Mouse (Mus musculus) heart, embryonic 13.5 days (tissue): Measurements from ENCODE around the gene Prdm16. TPM values are rescaled to one million over a fixed set of nuclear protein-coding genes. Genes with fewer than 3 reads are reported as not detected.

ENCODE experiments used
- ATAC-seq: fragments of 200-750 bp; cut with Nextera tagmentation; 2 replicates; pipeline ENCODE4 v1.8.0; 2017; ENCODE audit warnings: moderate TSS enrichment; ENCODE audit not compliant: insufficient number of reproducible peaks, low FRiP score, low TSS enrichment; ENCODE audit errors: extremely low read depth
- H3K27ac ChIP-seq: fragments of 300-500 bp; sonication (generic); replicated peaks from 2 replicates; pipeline ENCODE4 v1.5.1; 2015; ENCODE audit warnings: moderate library complexity, mild to moderate bottlenecking, inconsistent platforms
- H3K27me3 ChIP-seq: fragments of 300-500 bp; sonication (generic); replicated peaks from 2 replicates; pipeline ENCODE4 v1.6.1; 2015; ENCODE audit warnings: mild to moderate bottlenecking, inconsistent platforms
- H3K36me3 ChIP-seq: fragments of 300-500 bp; sonication (generic); 2 replicates; pipeline ENCODE4 v1.6.1; 2015; ENCODE audit warnings: mild to moderate bottlenecking, inconsistent platforms
- H3K4me1 ChIP-seq: fragments of 300-500 bp; sonication (generic); 2 replicates; pipeline ENCODE4 v1.6.1; 2015; ENCODE audit warnings: inconsistent platforms
- H3K4me2 ChIP-seq: fragments of 300-500 bp; sonication (generic); 2 replicates; pipeline ENCODE4 v1.6.1; 2015; ENCODE audit warnings: inconsistent platforms, mild to moderate bottlenecking, moderate library complexity
- H3K4me3 ChIP-seq: fragments of 300-500 bp; sonication (generic); 2 replicates; pipeline ENCODE4 v1.5.1; 2015; ENCODE audit warnings: moderate library complexity, mild to moderate bottlenecking, inconsistent platforms
- H3K9ac ChIP-seq: fragments of 300-500 bp; sonication (generic); 2 replicates; pipeline ENCODE4 v1.6.1; 2015; ENCODE audit warnings: inconsistent platforms, mild to moderate bottlenecking, moderate library complexity
- H3K9me3 ChIP-seq: fragments of 300-500 bp; sonication (generic); 2 replicates; pipeline ENCODE4 v1.6.1; 2016; ENCODE audit warnings: inconsistent platforms
- WGBS: fragments of 180-500 bp; shearing (Covaris S2); methylation state at CpG from one replicate; pipeline ENCODE4 v1.1.7; 2015; ENCODE audit warnings: mixed read lengths; 5-methylcytosine and 5-hydroxymethylcytosine counted together
- polyA plus RNA-seq: library from polyadenylated mRNA; unstranded; fragments of >200 nt; fragmentation: Nextera tagmentation; extraction: Ambion mirVana; gene quantifications from 2 replicates; pipeline ENCODE4 v1.2.1, GENCODE M21; 2015

Gene Prdm16
- polyA plus RNA-seq, 1 experiment from 2014 or later, result 15.3 TPM

DNA sequence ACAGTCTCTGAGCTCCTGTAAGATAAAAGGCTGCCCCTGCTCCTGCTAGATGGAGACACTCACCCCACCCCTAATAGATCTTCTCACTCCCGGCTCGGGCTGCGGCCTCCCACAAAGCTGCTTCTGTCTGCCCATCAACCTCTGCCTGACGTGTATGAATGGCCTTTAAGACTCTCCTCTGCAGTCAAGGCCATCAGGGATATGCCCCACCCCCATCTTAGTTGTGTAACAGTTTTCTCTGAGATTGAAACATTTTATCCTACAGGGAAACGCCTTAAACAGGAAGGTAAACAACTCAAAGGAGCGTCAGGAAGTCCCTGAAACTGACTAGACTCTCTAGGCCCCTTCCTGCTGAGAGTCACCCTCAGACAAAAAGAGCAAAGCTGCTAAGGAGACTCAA lies 24.6 kb upstream of the Prdm16 start:
- no peaks in the 10 kb centered on the region for H3K9me3 ChIP-seq
- no peaks in the 10 kb centered on the region for H3K36me3 ChIP-seq
- no peak overlapping the region for H3K4me3 ChIP-seq
- WGBS, result 48% methylated on average over 6 of the region's 6 CpGs
- H3K4me1 ChIP-seq, result no peaks in the 10 kb centered on the region
- H3K4me2 ChIP-seq, result no peak overlapping the region
- no peak overlapping the region for H3K9ac ChIP-seq
- peaks cover 70% of the 10 kb centered on the region for H3K27me3 ChIP-seq
- H3K27ac ChIP-seq, result no peak overlapping the region
- no peak for ATAC-seq

GRCm38 (mm10) chr4:154660025-154660424 lies 23.4 kb upstream of the Prdm16 start:
- Histone ChIP-seq H3K27ac (no peak overlapping the region), H3K4me2 (no peak overlapping the region), H3K4me1 (no peaks in the 10 kb centered on the region), H3K9me3 (no peaks in the 10 kb centered on the region), H3K9ac (no peak overlapping the region), H3K27me3 (peaks cover 57% of the 10 kb centered on the region), H3K4me3 (no peak overlapping the region), H3K36me3 (no peaks in the 10 kb centered on the region)
- ATAC-seq, result no peak

DNA sequence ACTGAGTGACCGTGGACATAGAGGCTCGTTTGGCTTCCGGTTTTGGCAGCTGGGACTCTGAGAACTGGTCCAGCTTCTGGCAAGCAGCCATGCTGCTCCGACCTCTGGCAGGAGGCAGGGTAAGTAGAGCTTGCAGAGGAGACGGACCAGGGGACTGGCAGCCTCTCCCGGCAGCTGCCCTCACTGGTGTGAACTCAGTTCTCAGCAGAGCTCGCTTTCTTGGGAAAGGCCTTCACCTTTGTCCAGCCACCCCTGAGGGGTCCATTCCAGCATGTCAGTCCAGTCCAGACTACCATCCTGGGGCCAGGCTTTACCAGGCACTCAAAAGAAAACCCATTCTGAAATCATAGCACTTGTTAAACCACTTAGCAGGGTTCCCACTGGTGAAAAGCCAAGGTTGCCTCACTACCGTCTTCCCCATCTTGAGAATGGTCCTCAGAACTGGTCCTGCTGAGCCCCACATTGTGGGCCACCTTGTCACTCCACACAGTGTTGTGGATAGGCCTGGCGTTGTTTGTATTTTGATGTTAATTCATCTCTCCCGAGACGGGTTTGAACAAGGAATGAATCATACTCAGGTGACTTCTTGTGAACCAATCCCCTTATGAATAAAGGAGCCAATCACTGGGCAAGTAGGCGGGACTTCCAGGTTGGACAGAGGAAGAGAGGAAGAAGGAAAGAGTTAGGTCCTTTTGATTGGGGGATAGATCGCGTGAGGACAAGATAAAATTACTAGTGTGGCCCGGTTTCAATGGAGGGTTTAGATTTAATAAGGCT lies 18.6 kb upstream of the Prdm16 start:
- Histone ChIP-seq H3K36me3 (no peaks in the 10 kb centered on the region), H3K4me3 (no peak overlapping the region), H3K9ac (no peak overlapping the region), H3K27me3 (peaks cover 34% of the 10 kb centered on the region), H3K4me1 (peaks cover 6% of the 10 kb centered on the region), H3K4me2 (no peak overlapping the region), H3K27ac (no peak overlapping the region), H3K9me3 (no peaks in the 10 kb centered on the region)
- 67% methylated on average over 15 of the region's 15 CpGs for WGBS
- ATAC-seq, result no peak

DNA sequence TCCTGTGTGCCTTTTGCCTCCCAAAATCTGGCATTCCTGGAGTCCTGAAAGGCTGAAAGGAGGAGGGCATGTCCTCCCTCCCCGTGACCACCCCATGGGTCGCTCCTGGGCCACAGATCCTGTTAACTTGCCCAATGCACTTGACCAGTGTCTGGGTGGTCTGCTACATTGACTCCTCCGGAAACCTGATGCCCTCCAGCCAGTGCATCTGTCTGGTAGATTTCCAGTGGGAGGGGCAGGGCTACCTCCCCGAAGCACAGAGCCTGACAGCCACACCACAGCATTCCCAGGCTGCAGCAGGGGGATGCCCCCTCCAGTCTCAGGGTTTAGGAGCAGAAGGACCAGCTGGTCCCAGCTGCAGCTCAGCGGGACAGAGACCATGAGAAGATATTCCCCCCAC lies 15.8 kb upstream of the Prdm16 start:
- Histone ChIP-seq H3K4me1 (peaks cover 6% of the 10 kb centered on the region), H3K36me3 (no peaks in the 10 kb centered on the region), H3K27me3 (peaks cover 41% of the 10 kb centered on the region), H3K4me3 (no peak overlapping the region), H3K9me3 (0 out of 2 replicates have a peak, but pooled peaks cover 2% of the 10 kb centered on the region), H3K27ac (no peak overlapping the region), H3K4me2 (no peak overlapping the region), H3K9ac (no peak overlapping the region)
- WGBS, result 18% methylated on average over 5 of the region's 5 CpGs
- no peak for ATAC-seq

DNA sequence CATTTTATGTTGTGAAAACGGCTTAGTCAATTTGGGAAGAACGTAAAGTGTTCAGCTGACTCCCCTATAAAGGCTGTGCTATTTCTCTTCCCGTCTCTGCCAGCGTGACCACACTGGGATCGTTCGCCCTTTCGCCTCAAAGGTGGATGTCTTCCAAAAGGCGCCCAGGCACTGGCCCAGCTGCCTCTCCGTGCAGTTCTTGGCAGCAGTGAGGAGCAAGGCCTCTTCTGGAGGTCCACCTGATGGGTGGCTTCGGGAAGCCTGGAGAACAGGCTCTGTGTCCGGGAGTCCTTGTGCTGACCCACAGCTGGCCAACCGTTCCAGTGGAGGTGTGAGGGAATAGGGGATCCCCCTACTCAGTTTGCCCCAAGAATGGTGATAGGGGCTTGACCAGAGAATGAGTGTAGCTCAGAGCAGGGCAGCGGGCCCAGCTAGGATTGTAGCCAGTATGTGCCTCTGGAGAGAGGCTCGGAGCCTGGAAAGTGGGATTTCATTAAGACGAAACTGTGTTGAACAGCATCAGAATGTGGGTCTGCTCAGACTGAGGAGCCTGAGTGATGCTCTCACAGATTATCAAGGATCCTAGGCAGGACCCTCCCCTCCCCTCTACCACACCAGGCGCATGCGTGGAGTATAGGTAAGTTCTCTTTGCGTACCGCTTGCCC lies 12.5 kb upstream of the Prdm16 start:
- H3K4me1 ChIP-seq, result peaks cover 6% of the 10 kb centered on the region
- peaks cover 66% of the 10 kb centered on the region for H3K27me3 ChIP-seq
- peaks cover 14% of the 10 kb centered on the region for H3K9me3 ChIP-seq
- no peak overlapping the region for H3K9ac ChIP-seq
- H3K4me2 ChIP-seq, result no peak overlapping the region
- no peak for ATAC-seq
- no peaks in the 10 kb centered on the region for H3K36me3 ChIP-seq
- no peak overlapping the region for H3K27ac ChIP-seq
- H3K4me3 ChIP-seq, result no peak overlapping the region
- WGBS, result 75% methylated on average over 19 of the region's 19 CpGs

- 12% methylated on average over 6 of the region's 6 CpGs for WGBS
- peaks cover 98% of the 10 kb centered on the region for H3K27me3 ChIP-seq
- peaks cover 11% of the 10 kb centered on the region for H3K9me3 ChIP-seq
- no peak for ATAC-seq
- H3K9ac ChIP-seq, result no peak overlapping the region
- H3K4me1 ChIP-seq, result peaks cover 48% of the 10 kb centered on the region
- no peak overlapping the region for H3K4me3 ChIP-seq
- H3K36me3 ChIP-seq, result no peaks in the 10 kb centered on the region
- H3K4me2 ChIP-seq, result no peak overlapping the region
- no peak overlapping the region for H3K27ac ChIP-seq
These were observed 5.8 kb upstream of the Prdm16 start for GRCm38 (mm10) chr4:154642496-154642895.

DNA sequence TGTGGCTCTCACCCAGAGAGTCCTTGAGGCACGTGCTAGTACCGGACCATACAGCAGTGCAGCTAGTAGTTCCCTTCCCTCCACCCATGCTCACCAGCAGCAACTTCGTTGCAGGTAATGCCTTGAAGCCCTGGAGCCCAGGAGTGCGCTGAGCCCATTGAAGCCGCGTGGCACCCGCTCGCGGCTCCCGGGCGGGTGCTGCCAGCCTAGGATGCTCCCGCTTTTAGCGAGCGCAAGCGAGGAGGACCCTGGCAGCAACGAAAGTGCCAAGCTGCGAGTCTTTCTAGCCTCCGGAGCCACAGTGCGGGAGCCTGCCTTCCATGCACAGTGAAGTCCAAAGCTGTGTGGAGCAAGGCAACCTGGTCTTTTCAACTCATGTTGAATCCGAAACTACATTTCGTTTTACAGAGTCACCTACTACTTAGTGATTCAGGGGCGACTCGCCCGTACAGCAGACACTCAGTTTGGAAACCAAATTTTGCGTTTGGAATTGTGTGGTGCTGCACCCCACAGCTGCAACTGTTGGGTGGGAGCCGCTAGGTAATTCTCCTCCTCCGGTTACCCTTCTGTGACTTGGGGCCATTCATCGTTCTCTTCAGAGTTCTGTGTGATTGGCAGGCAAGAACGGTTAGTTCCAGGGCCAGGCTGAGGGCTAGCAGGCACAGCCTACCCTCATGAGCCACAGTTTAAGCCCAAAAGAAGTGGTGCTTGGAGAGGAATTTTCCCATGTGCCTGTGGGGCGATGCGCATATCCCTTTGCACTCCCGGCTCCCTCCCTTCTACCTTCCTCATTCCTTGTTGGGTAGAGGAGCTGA lies 4.8 kb upstream of the Prdm16 start:
- WGBS, result 8% methylated on average over 32 of the region's 32 CpGs
- no peaks in the 10 kb centered on the region for H3K36me3 ChIP-seq
- H3K4me1 ChIP-seq, result peaks cover 49% of the 10 kb centered on the region
- peaks cover 1% of the 10 kb centered on the region; the same call in 1 of the 2 replicates for H3K9me3 ChIP-seq
- peaks cover 96% of the 10 kb centered on the region for H3K27me3 ChIP-seq
- no peak overlapping the region for H3K27ac ChIP-seq
- peak overlapping the region; percentile 58 for H3K4me2 ChIP-seq
- H3K4me3 ChIP-seq, result peak overlapping the region; percentile 30
- peak overlapping the region; percentile 65 for H3K9ac ChIP-seq
- ATAC-seq, result no peak

GRCm38 (mm10) chr4:154640443-154641295 lies 4.0 kb upstream of the Prdm16 start:
- H3K27me3 ChIP-seq, result peaks cover 90% of the 10 kb centered on the region
- WGBS, result 18% methylated on average over 20 of the region's 20 CpGs
- no peak for ATAC-seq
- peak overlapping the region; percentile 30 for H3K4me3 ChIP-seq
- peak overlapping the region; percentile 65; the same call in 1 of the 2 replicates for H3K9ac ChIP-seq
- no peaks in the 10 kb centered on the region for H3K36me3 ChIP-seq
- no peak overlapping the region for H3K27ac ChIP-seq
- H3K4me1 ChIP-seq, result peaks cover 49% of the 10 kb centered on the region
- H3K4me2 ChIP-seq, result peak overlapping the region; percentile 88
- no peaks in the 10 kb centered on the region for H3K9me3 ChIP-seq

- H3K36me3 ChIP-seq, result no peaks in the 10 kb centered on the region
- peak overlapping the region; percentile 99 for H3K9ac ChIP-seq
- H3K4me2 ChIP-seq, result peak overlapping the region; percentile 88
- H3K9me3 ChIP-seq, result no peaks in the 10 kb centered on the region
- peaks cover 86% of the 10 kb centered on the region for H3K27me3 ChIP-seq
- no peak overlapping the region for H3K27ac ChIP-seq
- no peak for ATAC-seq
- peaks cover 54% of the 10 kb centered on the region for H3K4me1 ChIP-seq
- WGBS, result 26% methylated on average over 13 of the region's 13 CpGs
- H3K4me3 ChIP-seq, result peak overlapping the region; percentile 84
These were observed 3.1 kb upstream of the Prdm16 start for GRCm38 (mm10) chr4:154639591-154640442.

DNA sequence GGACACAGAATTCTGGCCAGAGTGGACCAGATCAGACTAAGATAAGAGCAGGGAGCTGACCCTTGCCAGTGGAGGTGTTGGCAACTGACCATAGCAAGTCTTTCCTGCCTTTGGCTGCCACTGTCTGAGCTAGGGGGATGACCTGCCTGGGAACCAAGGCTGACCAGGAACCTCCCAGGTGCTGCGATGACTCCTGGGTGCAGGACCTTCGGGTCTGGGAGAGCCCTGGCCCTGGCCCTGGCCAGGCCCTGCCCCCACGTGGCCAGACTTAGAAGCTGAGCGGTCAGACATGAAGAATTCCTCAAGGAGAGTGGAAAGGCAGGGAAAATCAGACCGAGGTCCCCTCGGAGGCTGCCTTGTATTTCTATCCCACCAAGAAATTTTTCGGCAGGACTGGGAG lies 2.5 kb upstream of the Prdm16 start:
- Histone ChIP-seq H3K9ac (peak overlapping the region; percentile 99), H3K36me3 (no peaks in the 10 kb centered on the region), H3K4me1 (peaks cover 56% of the 10 kb centered on the region), H3K4me2 (peak overlapping the region; percentile 88), H3K4me3 (peak overlapping the region; percentile 84), H3K27ac (no peak overlapping the region), H3K27me3 (peaks cover 87% of the 10 kb centered on the region), H3K9me3 (no peaks in the 10 kb centered on the region)
- WGBS, result 6% methylated on average over 7 of the region's 7 CpGs
- ATAC-seq, result no peak
